Mouse (Mus musculus) E14TG2a.4 (cell line): ENCODE measurements around the gene Crim1.

Source experiments
- CTCF ChIP-seq: conservative IDR thresholded peaks from 2 replicates; pipeline ENCODE4 v1.5.1; 2014; ENCODE audit warnings: low read length
- NANOG ChIP-seq: IDR thresholded peaks from 2 replicates; pipeline ENCODE4 v1.6.1; 2014; ENCODE audit warnings: borderline replicate concordance, low read length, mixed read lengths

DNA sequence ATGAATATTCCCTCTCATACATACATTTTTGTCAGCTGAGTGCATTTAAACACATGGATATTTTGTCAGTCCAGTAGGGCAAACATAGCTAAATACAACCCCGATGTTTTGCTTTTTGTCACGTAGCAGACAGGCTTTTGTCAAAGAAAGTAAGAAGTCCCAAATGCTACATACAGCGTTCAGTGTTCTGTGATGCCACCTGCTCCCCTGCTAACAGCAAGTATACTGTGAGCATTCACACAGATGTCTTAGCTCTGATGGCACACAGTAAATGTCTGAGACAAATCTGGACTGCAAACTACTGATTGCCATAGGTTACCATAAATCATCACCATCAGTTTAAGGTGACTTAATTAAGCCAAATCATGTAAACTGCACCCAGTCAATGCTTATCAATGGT lies 143.6 kb downstream of the Crim1 start:
- TF ChIP-seq CTCF (no peak), NANOG (no peak)
